ENCODE assay signal across 7 mouse cellular contexts in genomic region chr8:69887289-69888243, GRCm38 (mm10). TPM values are rescaled to one million over a fixed set of nuclear protein-coding genes. Genes with fewer than 3 reads are reported as not detected.
A peak's percentile ranks its signal among the peaks of the same experiment; 100 is the strongest.
DNase-seq lines count a peak whose midpoint lies in the region; ATAC-seq and TF ChIP-seq lines count a peak whose summit lies in the region.

TSS of gene Cilp2 (minus strand) at chr8:69887687.

- H3K27ac ChIP-seq in CH12.LX (ENCODE audit: insufficient read depth, low read depth) = no peak within 1 kb of the TSS
- H3K27ac ChIP-seq in heart, embryonic 12.5 days (ENCODE audit: poor library complexity, severe bottlenecking) = no peak within 1 kb of the TSS
- H3K27ac ChIP-seq in kidney, embryonic 16.5 days (ENCODE audit: low read length) = no peak within 1 kb of the TSS

- peaks cover 2 to 15% of the 10 kb centered on the region in 2 experiments; a peak in 2 of 4 replicates for H3K4me1 ChIP-seq in CH12.LX (ENCODE audit: control insufficient read depth in 1 of 2, insufficient read depth in 2 of 2)
- peaks cover 44% of the 10 kb centered on the region for H3K4me1 ChIP-seq in heart, embryonic 12.5 days (replicated peaks)
- peaks cover 29% of the 10 kb centered on the region for H3K4me1 ChIP-seq in kidney, embryonic 16.5 days (ENCODE audit: insufficient read depth, low read length)

- TF ChIP-seq EP300 in CH12.LX (IDR thresholded peaks at IDR 0.05; ENCODE audit: low read length) = no peak

- no peak within 1 kb of the TSS for H3K9ac ChIP-seq in CH12.LX (ENCODE audit: insufficient read depth, low read depth)
- H3K9ac ChIP-seq in heart, embryonic 12.5 days = peak within 1 kb of the TSS; percentile 41
- peak within 1 kb of the TSS; percentile 22; the same call in 1 of the 2 replicates for H3K9ac ChIP-seq in kidney, embryonic 16.5 days (replicated peaks; ENCODE audit: low read length)

- DNase-seq in CH12.LX (ENCODE audit: extremely low read depth) (no peak), MN1 (ENCODE audit: low spot score) (no peak)
- DNase-seq in right cerebral cortex, adult 18-20 months = no peak

- TF ChIP-seq CTCF in CH12.LX (conservative IDR thresholded peaks at IDR 0.05 in 1 of 2, IDR thresholded peaks at IDR 0.05 in 1 of 2; ENCODE audit: low read depth in 2 of 2, low read length in 2 of 2) = no peak

- peak within 1 kb of the TSS; percentile 59 for H3K4me2 ChIP-seq in CH12.LX (ENCODE audit: insufficient read depth, low read depth, poor library complexity, severe bottlenecking)
- H3K4me2 ChIP-seq in heart, embryonic 12.5 days = peak within 1 kb of the TSS; percentile 66
- H3K4me2 ChIP-seq in kidney, embryonic 16.5 days (replicated peaks; ENCODE audit: low read depth, low read length) = peak within 1 kb of the TSS; percentile 49

- H3K4me3 ChIP-seq in CH12.LX (replicated peaks in 1 of 3; ENCODE audit: low read depth in 2 of 3, low read length in 2 of 3, poor library complexity in 1 of 3) = peak within 1 kb of the TSS in 1 of 3 experiments; percentile 12
- peak within 1 kb of the TSS; percentile 38 for H3K4me3 ChIP-seq in heart, embryonic 12.5 days
- peak within 1 kb of the TSS; percentile 41 for H3K4me3 ChIP-seq in kidney, embryonic 16.5 days (ENCODE audit: low read length)

- no peak for TF ChIP-seq RAD21 in CH12.LX (IDR thresholded peaks at IDR 0.05; ENCODE audit: low read depth, low read length)

- in situ Hi-C loops in CH12.LX (cut with MboI; ENCODE audit: low pct_ligation_motif_present, low pct_unique_long_range_greater_than_20kb, low sequenced_read_pairs) = no loop called here

- WGBS in heart, embryonic 12.5 days = 1% methylated on average over 54 of the region's 60 CpGs
- 1% methylated on average over 54 of the region's 60 CpGs for WGBS in kidney, embryonic 16.5 days

- H3K36me3 ChIP-seq in CH12.LX (replicated peaks in 1 of 2; ENCODE audit: control insufficient read depth in 1 of 2, insufficient read depth in 1 of 2, low read length in 1 of 2) = peaks cover 11 to 55% of the 10 kb centered on the region in 2 experiments
- peaks cover 8% of the 10 kb centered on the region for H3K36me3 ChIP-seq in heart, embryonic 12.5 days
- H3K36me3 ChIP-seq in kidney, embryonic 16.5 days (ENCODE audit: insufficient read depth, low read length) = no peaks in the 10 kb centered on the region

- no peaks in the 10 kb centered on the region for H3K79me2 ChIP-seq in CH12.LX (replicated peaks; ENCODE audit: control insufficient read depth, extremely low read depth, insufficient read depth, poor library complexity, severe bottlenecking)

- TF ChIP-seq POLR2A in CH12.LX (IDR thresholded peaks at IDR 0.05; ENCODE audit: low read depth, low read length) = no peak

- dilution Hi-C loops in CH12.LX (cut with MboI; ENCODE audit: extremely low pct_ligation_motif_present, extremely low pct_unique_long_range_greater_than_20kb, low sequenced_read_pairs) = no loop called here

- ATAC-seq in activated CD4-positive, CD25-positive, alpha-beta regulatory T cell, adult 4 months = peak; percentile 40
- no peak; the same call in 1 of the 2 replicates for ATAC-seq in heart, embryonic 12.5 days (ENCODE audit: insufficient number of reproducible peaks, low FRiP score)
- ATAC-seq in kidney, embryonic 16.5 days (ENCODE audit: low FRiP score, low TSS enrichment) = peak; percentile 6; the same call in 1 of the 2 replicates
- ATAC-seq in megakaryocyte, adult 5-6 weeks (ENCODE audit: poor library complexity, severe bottlenecking) = peak; percentile 41; the same call in 1 of the 2 replicates

- peaks cover 9% of the 10 kb centered on the region for H3K9me3 ChIP-seq in CH12.LX (replicated peaks; ENCODE audit: low read length)
- H3K9me3 ChIP-seq in heart, embryonic 12.5 days (replicated peaks) = no peaks in the 10 kb centered on the region
- 0 out of 2 replicates have a peak, but pooled peaks cover under 1% of the 10 kb centered on the region for H3K9me3 ChIP-seq in kidney, embryonic 16.5 days (ENCODE audit: low read length)

- no peaks in the 10 kb centered on the region for H3K27me3 ChIP-seq in CH12.LX (replicated peaks)
- peaks cover 86% of the 10 kb centered on the region for H3K27me3 ChIP-seq in heart, embryonic 12.5 days (replicated peaks)
- peaks cover 84% of the 10 kb centered on the region for H3K27me3 ChIP-seq in kidney, embryonic 16.5 days (ENCODE audit: insufficient read depth, low read length)

TF ChIP-seq in CH12.LX, 34 proteins besides CTCF, POLR2A, EP300 and RAD21:
- TF ChIP-seq RCOR1 (conservative IDR thresholded peaks at IDR 0.05; ENCODE audit: low read depth, low read length) (no peak), NELFE (IDR thresholded peaks at IDR 0.05; ENCODE audit: low read depth, low read length) (no peak), BHLHE40 (IDR thresholded peaks at IDR 0.05; ENCODE audit: low read depth, low read length) (no peak), POLR2AphosphoS2 (IDR thresholded peaks at IDR 0.05; ENCODE audit: low read depth, low read length) (no peak), JUN (IDR thresholded peaks at IDR 0.05; ENCODE audit: insufficient read depth, low read depth, low read length) (no peak), UBTF (IDR thresholded peaks at IDR 0.05; ENCODE audit: low read depth, low read length) (no peak), TCF12 (IDR thresholded peaks at IDR 0.05; ENCODE audit: low read depth, low read length) (no peak), HCFC1 (IDR thresholded peaks at IDR 0.05; ENCODE audit: low read depth, low read length) (no peak), SMC3 (IDR thresholded peaks at IDR 0.05; ENCODE audit: low read depth, low read length) (no peak), ZMIZ1 (IDR thresholded peaks at IDR 0.05; ENCODE audit: low read depth, low read length) (no peak), MAZ (IDR thresholded peaks at IDR 0.05; ENCODE audit: low read depth, low read length) (no peak), NRF1 (IDR thresholded peaks at IDR 0.05; ENCODE audit: low read depth, low read length) (no peak), ETS1 (conservative IDR thresholded peaks at IDR 0.05; ENCODE audit: low read depth, low read length) (no peak), USF2 (conservative IDR thresholded peaks at IDR 0.05; ENCODE audit: low read depth, low read length) (no peak), IRF4 (IDR thresholded peaks at IDR 0.05; ENCODE audit: low read depth, low read length) (no peak)
TF ChIP-seq in CH12.LX: peak in this region for 0.

RNA-seq across cellular contexts. Expression of gene Cilp2, which starts in this region (rescaled TPM):
- total RNA-seq in CH12.LX (2012; rRNA removed) = 0.08 TPM in 2 replicates
- 0.04 TPM in 1 of 2 replicates, not detected in the other for total RNA-seq in CH12.LX (2014; rRNA removed)
- polyA plus RNA-seq in CH12.LX (2012; ENCODE audit: insufficient read length, low read depth) = 0.07 TPM in 1 of 2 replicates, not detected in the other
- not detected for polyA plus RNA-seq in activated CD4-positive, CD25-positive, alpha-beta regulatory T cell, adult 4 months (2017; shearing (Covaris generic))
- polyA plus RNA-seq in heart, embryonic 12.5 days (2016; fragmentation: Nextera tagmentation; extraction: Ambion mirVana) = 0.78 and 0.82 TPM in 2 replicates
- 0.94 and 0.99 TPM in 2 replicates for polyA plus RNA-seq in kidney, embryonic 16.5 days (2015; fragmentation: Nextera tagmentation; extraction: Ambion mirVana)
- not detected in 2 replicates for total RNA-seq in megakaryocyte, adult 5-6 weeks (2015)
- not detected in 2 replicates for total RNA-seq in megakaryocyte, adult 5-6 weeks (2017)

Comparison
In these comparisons a context has a peak if more than half of its experiments do, and no peak if none do; other contexts are left out.
1. Peak in ATAC-seq in activated CD4-positive, CD25-positive, alpha-beta regulatory T cell, adult 4 months; RNA of the gene not detected or under 1 TPM.
2. Peak in ATAC-seq, H3K4me3 ChIP-seq, H3K9ac ChIP-seq and H3K4me2 ChIP-seq in kidney, embryonic 16.5 days; RNA of the gene not detected or under 1 TPM.
3. Peak in ATAC-seq in megakaryocyte, adult 5-6 weeks; RNA of the gene not detected or under 1 TPM.